12 mouse cellular contexts compared by ENCODE assay signal in genomic region chr1:54898656-54899084, GRCm38 (mm10). TPM values are rescaled to one million over a fixed set of nuclear protein-coding genes. Genes with fewer than 3 reads are reported as not detected.
DNase-seq lines count a peak whose midpoint lies in the region; ATAC-seq and TF ChIP-seq lines count a peak whose summit lies in the region.
"Had no signal": no experiment of that assay in that cellular context is flagged by ENCODE, and none has a peak within 500 bp of the region (broad histone marks: within the 10 kb centered on the region; RNA-seq: fewer than 3 reads in every experiment).

No protein-coding gene starts in this region.

- no peaks in the 10 kb centered on the region for H3K27me3 ChIP-seq in limb, embryonic 15.5 days
- H3K27me3 ChIP-seq in limb, embryonic 10.5 days (ENCODE audit: low read depth, poor library complexity, severe bottlenecking): no peaks in the 10 kb centered on the region
- H3K27me3 ChIP-seq: liver, embryonic 12.5 days had no signal

- ATAC-seq in limb, embryonic 15.5 days (ENCODE audit: insufficient number of reproducible peaks, low FRiP score, low TSS enrichment, low read depth): no peak
- peak; percentile 35 for ATAC-seq in common myeloid progenitor, adult 5-6 weeks (replicated peaks; ENCODE audit: low read depth, poor library complexity, severe bottlenecking)
- ATAC-seq in monocyte, adult 5-6 weeks (replicated peaks; ENCODE audit: insufficient number of reproducible peaks, low FRiP score, low TSS enrichment, poor library complexity, severe bottlenecking): peak; percentile 64
- ATAC-seq: liver, embryonic 12.5 days had no signal

- H3K4me1 ChIP-seq in limb, embryonic 15.5 days: peaks cover 49% of the 10 kb centered on the region
- H3K4me1 ChIP-seq in limb, embryonic 10.5 days: peaks cover 33% of the 10 kb centered on the region

- TF ChIP-seq CTCF in gastrocnemius, adult 2 months (IDR thresholded peaks at IDR 0.05): no peak

- H3K9ac ChIP-seq in limb, embryonic 15.5 days: no peak overlapping the region
- H3K9ac ChIP-seq: liver, embryonic 12.5 days had no signal

- H3K9me3 ChIP-seq in limb, embryonic 15.5 days: no peaks in the 10 kb centered on the region
- H3K9me3 ChIP-seq in limb, embryonic 10.5 days (replicated peaks): no peaks in the 10 kb centered on the region
- H3K9me3 ChIP-seq: liver, embryonic 12.5 days had no signal

- H3K4me2 ChIP-seq in limb, embryonic 15.5 days: no peak overlapping the region
- H3K4me2 ChIP-seq: liver, embryonic 12.5 days had no signal

- peak overlapping the region; percentile 54; the same call in 1 of the 2 replicates for H3K27ac ChIP-seq in gastrocnemius, adult 2 months
- H3K27ac ChIP-seq in limb, embryonic 15.5 days: peak overlapping the region; percentile 17; the same call in 1 of the 2 replicates
- no peak overlapping the region for H3K27ac ChIP-seq in limb, embryonic 10.5 days
- H3K27ac ChIP-seq: liver, embryonic 12.5 days had no signal

- no peak overlapping the region for H3K4me3 ChIP-seq in gastrocnemius, adult 2 months
- no peak overlapping the region for H3K4me3 ChIP-seq in limb, embryonic 15.5 days
- no peak overlapping the region for H3K4me3 ChIP-seq in limb, embryonic 10.5 days
- H3K4me3 ChIP-seq: liver, embryonic 12.5 days had no signal

- no peaks in the 10 kb centered on the region; the same call in 1 of the 2 replicates for H3K36me3 ChIP-seq in limb, embryonic 15.5 days
- H3K36me3 ChIP-seq in limb, embryonic 10.5 days: peaks cover 13% of the 10 kb centered on the region
- H3K36me3 ChIP-seq: liver, embryonic 12.5 days had no signal

- no peak for DNase-seq in gastrocnemius, adult 2 months
- DNase-seq in gastrocnemius, postnatal 4 days (ENCODE audit: low spot score in 2 of 2): no peak
- DNase-seq in limb, embryonic 10.5 days (ENCODE audit: low spot score): no peak
- no peak for DNase-seq in thymus, postnatal 4 days
- DNase-seq in kidney, postnatal 14 days: no peak
- DNase-seq: kidney, postnatal 4 days; right cerebral cortex, postnatal 25 days; thymus, adult 2 months had no signal

- intact Hi-C loops in gastrocnemius, adult 2 months (cut with DNase I): no loop called here

- WGBS in limb, embryonic 15.5 days: 20% methylated on average over 5 of the region's 5 CpGs
- 49% methylated on average over 5 of the region's 5 CpGs for WGBS in limb, embryonic 10.5 days

RNA-seq across cellular contexts. Expression of gene Ankrd44, which starts 27.5 kb away (rescaled TPM):
- 1 to 10 TPM; 7.5 to 9.6 TPM for total RNA-seq in gastrocnemius, adult 2 months (2021)
- 10 to 100 TPM; 26.3 to 29.3 TPM for total RNA-seq in gastrocnemius, postnatal 4 days (2021)
- polyA plus RNA-seq in limb, embryonic 15.5 days (2015; fragmentation: Nextera tagmentation; extraction: Ambion mirVana): 19.1 and 20.2 TPM in 2 replicates
- polyA plus RNA-seq in limb, embryonic 10.5 days (2016; fragmentation: Nextera tagmentation; extraction: Ambion mirVana): 20.1 and 23.7 TPM in 2 replicates
- 38.8 and 51.0 TPM in 2 replicates for total RNA-seq in common myeloid progenitor, adult 5-6 weeks (2017)
- total RNA-seq in monocyte, adult 5-6 weeks (2017): 321 to 541 TPM (median 341 TPM) in 3 replicates
